Mouse (Mus musculus): ENCODE results near the gene Tnr. TPM values are rescaled to one million over a fixed set of nuclear protein-coding genes. Genes with fewer than 3 reads are reported as not detected.

Gene Tnr
- total and polyA plus RNA-seq, 3 experiments = not detected

DNA sequence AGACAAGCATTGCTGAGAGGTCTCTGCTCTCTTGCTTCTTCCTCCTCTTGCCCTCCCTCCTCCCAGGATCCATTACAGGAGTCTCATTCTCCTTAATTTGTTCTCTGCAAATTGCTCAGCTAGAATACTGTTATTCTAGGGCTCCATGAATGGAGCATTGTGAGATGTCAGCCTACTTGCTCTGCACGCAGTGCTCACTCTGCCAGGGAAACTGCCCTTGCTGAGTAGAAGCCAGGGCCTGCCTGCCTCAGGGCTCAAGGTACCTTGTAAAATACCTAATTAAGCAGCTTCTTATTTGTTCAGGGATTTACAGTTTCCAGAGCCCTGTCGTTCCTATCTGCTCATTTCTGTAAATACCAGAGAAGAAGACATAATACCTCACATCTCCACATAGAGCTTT lies 240.3 kb downstream of the Tnr start:
- in situ Hi-C loops (cut with MboI; ENCODE audit: low pct_ligation_motif_present, low pct_unique_long_range_greater_than_20kb, low sequenced_read_pairs) = no loop called here
- Histone ChIP-seq H3K79me2 (replicated peaks; ENCODE audit: control insufficient read depth, extremely low read depth, insufficient read depth, poor library complexity, severe bottlenecking) (no peaks in the 10 kb centered on the region), H3K27ac (ENCODE audit: insufficient read depth, low read depth) (no peak overlapping the region)

DNA sequence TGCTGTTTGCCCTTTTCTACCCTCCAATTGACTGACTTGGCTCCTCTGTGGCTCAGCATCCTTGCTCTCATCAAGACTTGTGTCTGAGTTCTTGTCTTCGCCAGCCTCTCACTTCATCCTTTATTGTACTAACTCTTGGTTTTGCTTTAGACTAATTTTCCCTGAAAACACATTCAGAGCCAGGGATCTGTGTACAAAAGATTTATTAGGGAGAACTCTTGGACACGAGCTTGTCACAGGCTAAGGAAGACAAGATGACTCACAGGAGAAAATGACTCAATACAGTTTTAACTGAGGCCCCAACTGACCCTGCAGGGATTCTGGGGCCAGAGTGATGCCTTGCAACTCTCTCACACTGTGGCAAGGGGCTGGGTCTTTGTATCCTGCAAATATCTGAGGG lies 241.3 kb downstream of the Tnr start:
- dilution Hi-C loops (cut with MboI; ENCODE audit: extremely low pct_ligation_motif_present, extremely low pct_unique_long_range_greater_than_20kb, low sequenced_read_pairs) = no loop called here
- Histone ChIP-seq H3K27ac (ENCODE audit: insufficient read depth, low read depth) (no peak overlapping the region), H3K9me3 (replicated peaks; ENCODE audit: low read length) (no peaks in the 10 kb centered on the region), H3K27me3 (replicated peaks) (peaks cover 23% of the 10 kb centered on the region), H3K4me2 (ENCODE audit: insufficient read depth, low read depth, poor library complexity, severe bottlenecking) (no peak overlapping the region), H3K36me3 (replicated peaks in 1 of 2; ENCODE audit: control insufficient read depth in 1 of 2, insufficient read depth in 1 of 2, low read length in 1 of 2) (no peaks in the 10 kb centered on the region), H3K9ac (ENCODE audit: insufficient read depth, low read depth) (no peak overlapping the region), H3K4me3 (replicated peaks in 1 of 3; ENCODE audit: low read depth in 2 of 3, low read length in 2 of 3, poor library complexity in 1 of 3) (no peak overlapping the region), H3K79me2 (replicated peaks; ENCODE audit: control insufficient read depth, extremely low read depth, insufficient read depth, poor library complexity, severe bottlenecking) (no peaks in the 10 kb centered on the region), H3K4me1 (ENCODE audit: control insufficient read depth in 1 of 2, insufficient read depth in 2 of 2) (no peaks in the 10 kb centered on the region)
- DNase-seq (ENCODE audit: extremely low read depth) = no peak
- TF ChIP-seq KAT2A (IDR thresholded peaks at IDR 0.05; ENCODE audit: insufficient replicate concordance, low read length) = no peak
- TF ChIP-seq ZC3H11A (IDR thresholded peaks at IDR 0.05; ENCODE audit: low read depth, low read length) = no peak
- TF ChIP-seq RCOR1 (conservative IDR thresholded peaks at IDR 0.05; ENCODE audit: low read depth, low read length) = no peak
- in situ Hi-C loops (cut with MboI; ENCODE audit: low pct_ligation_motif_present, low pct_unique_long_range_greater_than_20kb, low sequenced_read_pairs) = no loop called here

More for the DNA sequence above, 240.3 kb downstream of the Tnr start:
- Histone ChIP-seq H3K4me3 (replicated peaks in 1 of 3; ENCODE audit: low read depth in 2 of 3, low read length in 2 of 3, poor library complexity in 1 of 3) (no peak overlapping the region), H3K4me2 (ENCODE audit: insufficient read depth, low read depth, poor library complexity, severe bottlenecking) (no peak overlapping the region), H3K9ac (ENCODE audit: insufficient read depth, low read depth) (no peak overlapping the region), H3K4me1 (ENCODE audit: control insufficient read depth in 1 of 2, insufficient read depth in 2 of 2) (no peaks in the 10 kb centered on the region), H3K9me3 (replicated peaks; ENCODE audit: low read length) (no peaks in the 10 kb centered on the region), H3K36me3 (replicated peaks in 1 of 2; ENCODE audit: control insufficient read depth in 1 of 2, insufficient read depth in 1 of 2, low read length in 1 of 2) (no peaks in the 10 kb centered on the region), H3K27me3 (replicated peaks) (peaks cover 19% of the 10 kb centered on the region)
- no peak for TF ChIP-seq MAZ (IDR thresholded peaks at IDR 0.05; ENCODE audit: low read depth, low read length)
- TF ChIP-seq ETS1 (conservative IDR thresholded peaks at IDR 0.05; ENCODE audit: low read depth, low read length) = no peak
- TF ChIP-seq MAX (IDR thresholded peaks at IDR 0.05; ENCODE audit: low read length) = no peak
- no peak for TF ChIP-seq NELFE (IDR thresholded peaks at IDR 0.05; ENCODE audit: low read depth, low read length)
- TF ChIP-seq MEF2A (IDR thresholded peaks at IDR 0.05; ENCODE audit: borderline replicate concordance, low read depth, low read length) = no peak
- no peak for TF ChIP-seq ZC3H11A (IDR thresholded peaks at IDR 0.05; ENCODE audit: low read depth, low read length)
- dilution Hi-C loops (cut with MboI; ENCODE audit: extremely low pct_ligation_motif_present, extremely low pct_unique_long_range_greater_than_20kb, low sequenced_read_pairs) = no loop called here
- no peak for DNase-seq (ENCODE audit: extremely low read depth)

DNA sequence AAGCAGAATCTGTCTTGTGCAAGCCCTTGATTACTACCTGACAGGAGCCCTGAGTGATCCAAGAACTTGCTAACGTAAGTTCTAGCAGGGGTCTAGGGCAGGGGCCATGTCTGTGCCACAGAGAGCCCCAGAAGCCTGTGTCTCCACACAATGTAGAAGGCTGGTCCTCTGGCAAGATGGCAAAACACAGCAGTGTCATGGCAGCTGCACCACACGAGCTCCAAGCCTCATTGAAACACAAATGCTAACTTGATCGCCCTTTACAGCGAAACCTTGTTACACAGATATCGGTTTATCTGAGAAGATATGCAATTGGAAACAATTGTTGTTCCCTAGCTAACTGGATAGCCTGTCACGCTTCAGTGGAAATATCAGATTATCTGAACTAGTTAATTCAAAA lies 246.4 kb downstream of the Tnr start:
- Histone ChIP-seq H3K4me2 (ENCODE audit: insufficient read depth, low read depth, poor library complexity, severe bottlenecking) (no peak overlapping the region), H3K4me3 (replicated peaks in 1 of 3; ENCODE audit: low read depth in 2 of 3, low read length in 2 of 3, poor library complexity in 1 of 3) (no peak overlapping the region), H3K9ac (ENCODE audit: insufficient read depth, low read depth) (no peak overlapping the region), H3K27ac (ENCODE audit: insufficient read depth, low read depth) (no peak overlapping the region), H3K79me2 (replicated peaks; ENCODE audit: control insufficient read depth, extremely low read depth, insufficient read depth, poor library complexity, severe bottlenecking) (no peaks in the 10 kb centered on the region), H3K27me3 (replicated peaks) (peaks cover 34% of the 10 kb centered on the region), H3K36me3 (replicated peaks in 1 of 2; ENCODE audit: control insufficient read depth in 1 of 2, insufficient read depth in 1 of 2, low read length in 1 of 2) (no peaks in the 10 kb centered on the region), H3K4me1 (ENCODE audit: control insufficient read depth in 1 of 2, insufficient read depth in 2 of 2) (no peaks in the 10 kb centered on the region), H3K9me3 (replicated peaks; ENCODE audit: low read length) (no peaks in the 10 kb centered on the region)
- dilution Hi-C loops (cut with MboI; ENCODE audit: extremely low pct_ligation_motif_present, extremely low pct_unique_long_range_greater_than_20kb, low sequenced_read_pairs) (no loop called here), in situ Hi-C loops (cut with MboI; ENCODE audit: low pct_ligation_motif_present, low pct_unique_long_range_greater_than_20kb, low sequenced_read_pairs) (no loop called here)
- DNase-seq (ENCODE audit: extremely low read depth) = no peak
- TF ChIP-seq CHD1 (IDR thresholded peaks at IDR 0.05; ENCODE audit: low read depth, low read length) (no peak), JUN (IDR thresholded peaks at IDR 0.05; ENCODE audit: insufficient read depth, low read depth, low read length) (no peak), UBTF (IDR thresholded peaks at IDR 0.05; ENCODE audit: low read depth, low read length) (no peak), ZNF384 (IDR thresholded peaks at IDR 0.05; ENCODE audit: low read depth, low read length) (no peak), MXI1 (IDR thresholded peaks at IDR 0.05; ENCODE audit: low read depth, low read length) (no peak)

All from CH12.LX (cell line).